Mouse (Mus musculus) bone marrow, adult 2 months (tissue): Measurements from ENCODE around the gene Abhd6. TPM values are rescaled to one million over a fixed set of nuclear protein-coding genes. Genes with fewer than 3 reads are reported as not detected.

ENCODE experiments used
- H3K27ac ChIP-seq: fragments of 200-500 bp; 2 replicates; pipeline ENCODE4 v1.5.1; 2012; ENCODE audit warnings: low read depth, mild to moderate bottlenecking, control low read depth, inconsistent platforms, low read length; ENCODE audit not compliant: control insufficient read depth, poor library complexity, insufficient read depth
- H3K4me1 ChIP-seq: fragments of 200-500 bp; 2 replicates; pipeline ENCODE4 v1.6.1; 2011; ENCODE audit warnings: low read length; ENCODE audit not compliant: control insufficient read depth, insufficient read depth
- H3K4me3 ChIP-seq: fragments of 200-500 bp; replicated peaks from 2 replicates; pipeline ENCODE3; 2011; ENCODE audit warnings: mild to moderate bottlenecking, low read depth, low read length, control low read depth; ENCODE audit not compliant: control insufficient read depth
- CTCF ChIP-seq: fragments of 200-500 bp; IDR thresholded peaks from 2 replicates; pipeline ENCODE4 v1.5.1; 2011; ENCODE audit warnings: low read length, control low read depth; ENCODE audit not compliant: control insufficient read depth, insufficient read depth
- POLR2A ChIP-seq: fragments of 200-500 bp; IDR thresholded peaks from 2 replicates; pipeline ENCODE4 v1.6.1; 2011; ENCODE audit warnings: low read depth, mild to moderate bottlenecking, control low read depth, low read length, borderline replicate concordance; ENCODE audit not compliant: control insufficient read depth
- WGBS: fragments of 180-500 bp; shearing (Covaris S2); methylation state at CpG from one replicate; pipeline ENCODE4 v1.1.7; 2018; 5-methylcytosine and 5-hydroxymethylcytosine counted together
- polyA plus RNA-seq: library from polyadenylated mRNA; stranded (reverse); fragments of >200 nt; gene quantifications from 2 replicates; pipeline ENCODE4 v1.2.4, GENCODE M21; 2011; ENCODE audit warnings: low replicate concordance; ENCODE audit not compliant: missing spikeins, insufficient read depth, insufficient read length

Abhd6 gene
- polyA plus RNA-seq, 1 experiment: 3.6 TPM

GRCm38 (mm10) chr14:8046839-8047238, 44.1 kb downstream of the Abhd6 start:
- H3K27ac ChIP-seq: no peak overlapping the region
- no peak overlapping the region for H3K4me3 ChIP-seq
- TF ChIP-seq POLR2A (no peak), CTCF (no peak)
- WGBS: 89% methylated on average over 6 of the region's 6 CpGs
- no peaks in the 10 kb centered on the region for H3K4me1 ChIP-seq

GRCm38 (mm10) chr14:8049334-8049733, 46.6 kb downstream of the Abhd6 start:
- no peak for TF ChIP-seq CTCF
- 76% methylated on average over 10 of the region's 10 CpGs for WGBS
- H3K4me1 ChIP-seq: no peaks in the 10 kb centered on the region
- no peak overlapping the region for H3K4me3 ChIP-seq
- H3K27ac ChIP-seq: no peak overlapping the region

- Histone ChIP-seq H3K27ac (no peak overlapping the region), H3K4me1 (no peaks in the 10 kb centered on the region), H3K4me3 (no peak overlapping the region)
- WGBS: 90% methylated on average over 2 of the region's 2 CpGs
- TF ChIP-seq CTCF (no peak), POLR2A (no peak)
These were observed 49.2 kb downstream of the Abhd6 start for GRCm38 (mm10) chr14:8051869-8052268.

GRCm38 (mm10) chr14:8052661-8053060, 50.0 kb downstream of the Abhd6 start:
- Histone ChIP-seq H3K4me1 (no peaks in the 10 kb centered on the region), H3K27ac (no peak overlapping the region), H3K4me3 (no peak overlapping the region)
- TF ChIP-seq CTCF: no peak
- TF ChIP-seq POLR2A: no peak
- 95% methylated on average over 7 of the region's 7 CpGs for WGBS

GRCm38 (mm10) chr14:8054310-8055102, 51.8 kb downstream of the Abhd6 start:
- 84% methylated on average over 17 of the region's 17 CpGs for WGBS

GRCm38 (mm10) chr14:8056076-8056475, 53.4 kb downstream of the Abhd6 start:
- Histone ChIP-seq H3K4me1 (no peaks in the 10 kb centered on the region), H3K4me3 (no peak overlapping the region), H3K27ac (no peak overlapping the region)
- TF ChIP-seq CTCF (no peak), POLR2A (no peak)
- 82% methylated on average over 5 of the region's 5 CpGs for WGBS

More at GRCm38 (mm10) chr14:8054310-8055102, 51.8 kb downstream of the Abhd6 start:
- Histone ChIP-seq H3K4me3 (no peak overlapping the region), H3K27ac (no peak overlapping the region), H3K4me1 (no peaks in the 10 kb centered on the region)
- TF ChIP-seq POLR2A (no peak), CTCF (no peak)

- no peak overlapping the region for H3K27ac ChIP-seq
- WGBS: 90% methylated on average over 7 of the region's 7 CpGs
- no peak for TF ChIP-seq POLR2A
- TF ChIP-seq CTCF: no peak
- H3K4me3 ChIP-seq: no peak overlapping the region
- no peaks in the 10 kb centered on the region for H3K4me1 ChIP-seq
These were observed 57.2 kb downstream of the Abhd6 start for GRCm38 (mm10) chr14:8059938-8060337.

- TF ChIP-seq POLR2A (no peak), CTCF (no peak)
- Histone ChIP-seq H3K27ac (no peak overlapping the region), H3K4me3 (no peak overlapping the region), H3K4me1 (no peaks in the 10 kb centered on the region)
- WGBS: 39% methylated on average over 3 of the region's 3 CpGs
These were observed 59.4 kb downstream of the Abhd6 start for GRCm38 (mm10) chr14:8062076-8062475.
